Comparison of ENCODE assay signal across 8 mouse cellular contexts in the genomic region with DNA sequence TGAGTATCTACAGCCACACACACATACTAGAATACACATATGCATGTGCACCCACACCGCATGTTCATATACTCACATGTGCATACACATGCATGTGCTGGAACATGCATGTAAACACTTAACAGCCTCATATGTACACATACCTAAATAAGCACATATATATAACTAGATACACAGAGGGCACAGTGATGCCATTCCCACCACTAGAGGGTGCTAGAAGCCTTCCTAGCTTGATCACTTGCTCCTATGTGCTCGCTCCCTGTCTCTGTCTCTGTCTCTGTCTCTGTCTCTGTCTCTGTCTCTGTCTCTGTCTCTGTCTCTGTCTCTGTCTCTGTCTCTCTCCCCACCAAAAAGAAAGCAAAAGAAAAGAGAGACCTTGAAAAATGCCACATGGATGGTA. TPM values are rescaled to one million over a fixed set of nuclear protein-coding genes. Genes with fewer than 3 reads are reported as not detected.
DNase-seq lines count a peak whose midpoint lies in the region; ATAC-seq and TF ChIP-seq lines count a peak whose summit lies in the region.

No protein-coding gene starts in this region.

- TF ChIP-seq CTCF in hindbrain, postnatal 0 days (IDR thresholded peaks at IDR 0.05; ENCODE audit: low read depth), result peak; percentile 93

- peaks cover 27% of the 10 kb centered on the region for H3K4me1 ChIP-seq in hindbrain, embryonic 10.5 days (replicated peaks)
- H3K4me1 ChIP-seq in hindbrain, embryonic 16.5 days (ENCODE audit: control insufficient read depth, insufficient read depth, low read depth, low read length), result peaks cover 6% of the 10 kb centered on the region; the same call in 1 of the 2 replicates
- peaks cover 8% of the 10 kb centered on the region; the same call in 1 of the 2 replicates for H3K4me1 ChIP-seq in hindbrain, postnatal 0 days (ENCODE audit: insufficient read depth, low read length)
- peaks cover 23% of the 10 kb centered on the region for H3K4me1 ChIP-seq in limb, embryonic 14.5 days (ENCODE audit: control insufficient read depth, insufficient read depth, low read length)

- no peak for ATAC-seq in hindbrain, embryonic 16.5 days
- ATAC-seq in hindbrain, postnatal 0 days, result no peak
- ATAC-seq in limb, embryonic 14.5 days (ENCODE audit: low FRiP score, low read depth), result no peak
- ATAC-seq in monocyte, adult 5-6 weeks (replicated peaks; ENCODE audit: insufficient number of reproducible peaks, low FRiP score, low TSS enrichment, poor library complexity, severe bottlenecking), result no peak; the same call in 1 of the 2 replicates

- no peak for TF ChIP-seq POLR2A in limb, embryonic 14.5 days (IDR thresholded peaks at IDR 0.05; ENCODE audit: borderline replicate concordance, extremely low read depth, insufficient read depth, insufficient read length)

- H3K4me2 ChIP-seq in hindbrain, embryonic 16.5 days (ENCODE audit: low read length), result no peak overlapping the region
- no peak overlapping the region for H3K4me2 ChIP-seq in hindbrain, postnatal 0 days (ENCODE audit: low read depth, low read length)
- no peak overlapping the region for H3K4me2 ChIP-seq in limb, embryonic 14.5 days (replicated peaks; ENCODE audit: low read depth, low read length, severe bottlenecking)

- no peaks in the 10 kb centered on the region for H3K27me3 ChIP-seq in hindbrain, embryonic 10.5 days (ENCODE audit: insufficient read depth, poor library complexity, severe bottlenecking)
- no peaks in the 10 kb centered on the region; the same call in 1 of the 2 replicates for H3K27me3 ChIP-seq in hindbrain, embryonic 16.5 days (replicated peaks; ENCODE audit: control insufficient read depth, insufficient read depth, low read length)
- H3K27me3 ChIP-seq in hindbrain, postnatal 0 days (ENCODE audit: insufficient read depth, low read length), result no peaks in the 10 kb centered on the region
- no peaks in the 10 kb centered on the region; the same call in 1 of the 2 replicates for H3K27me3 ChIP-seq in limb, embryonic 14.5 days (ENCODE audit: control insufficient read depth, insufficient read depth, low read length)

- no peak overlapping the region for H3K9ac ChIP-seq in hindbrain, embryonic 16.5 days (ENCODE audit: low read depth, low read length)
- H3K9ac ChIP-seq in hindbrain, postnatal 0 days (replicated peaks; ENCODE audit: low read length), result no peak overlapping the region
- H3K9ac ChIP-seq in limb, embryonic 14.5 days (ENCODE audit: low read depth, low read length, severe bottlenecking), result no peak overlapping the region

- H3K9me3 ChIP-seq in hindbrain, embryonic 10.5 days, result no peaks in the 10 kb centered on the region
- H3K9me3 ChIP-seq in hindbrain, embryonic 16.5 days (ENCODE audit: control insufficient read depth, low read length), result no peaks in the 10 kb centered on the region
- H3K9me3 ChIP-seq in hindbrain, postnatal 0 days (ENCODE audit: low read length), result no peaks in the 10 kb centered on the region
- H3K9me3 ChIP-seq in limb, embryonic 14.5 days (ENCODE audit: control insufficient read depth, low read length), result no peaks in the 10 kb centered on the region

- no peaks in the 10 kb centered on the region for H3K36me3 ChIP-seq in hindbrain, embryonic 10.5 days
- no peaks in the 10 kb centered on the region for H3K36me3 ChIP-seq in hindbrain, embryonic 16.5 days (ENCODE audit: control insufficient read depth, insufficient read depth, low read length)
- H3K36me3 ChIP-seq in hindbrain, postnatal 0 days (ENCODE audit: insufficient read depth, low read length), result no peaks in the 10 kb centered on the region
- no peaks in the 10 kb centered on the region for H3K36me3 ChIP-seq in limb, embryonic 14.5 days (ENCODE audit: control insufficient read depth, insufficient read depth, low read length)

- H3K4me3 ChIP-seq in hindbrain, embryonic 10.5 days, result no peak overlapping the region
- no peak overlapping the region for H3K4me3 ChIP-seq in hindbrain, embryonic 16.5 days (ENCODE audit: low read length)
- no peak overlapping the region for H3K4me3 ChIP-seq in hindbrain, postnatal 0 days (ENCODE audit: low read length)
- no peak overlapping the region for H3K4me3 ChIP-seq in limb, embryonic 14.5 days (replicated peaks; ENCODE audit: low read length)

- 67% methylated on average over 2 of the region's 2 CpGs for WGBS in hindbrain, embryonic 10.5 days
- WGBS in hindbrain, embryonic 16.5 days, result 72% methylated on average over 2 of the region's 2 CpGs
- WGBS in hindbrain, postnatal 0 days, result 70% methylated on average over 2 of the region's 2 CpGs
- WGBS in limb, embryonic 14.5 days, result 63% methylated on average over 2 of the region's 2 CpGs

- no peak overlapping the region for H3K27ac ChIP-seq in hindbrain, embryonic 10.5 days
- H3K27ac ChIP-seq in hindbrain, embryonic 16.5 days (ENCODE audit: low read depth, low read length), result no peak overlapping the region
- H3K27ac ChIP-seq in hindbrain, postnatal 0 days, result no peak overlapping the region
- no peak overlapping the region for H3K27ac ChIP-seq in limb, embryonic 14.5 days (replicated peaks; ENCODE audit: low read depth, low read length)

- peak; percentile 34 for DNase-seq in hindbrain, embryonic 10.5 days (ENCODE audit: low spot score)
- DNase-seq in ES-CJ7 (ENCODE audit: low read depth, low spot score), result peak; percentile 70
- DNase-seq in brain, adult 2 months (ENCODE audit: low read depth, low spot score), result peak; percentile 78
- DNase-seq in hindbrain, postnatal 0 days (ENCODE audit: low spot score), result peak; percentile 86
- peak; percentile 89 for DNase-seq in limb, embryonic 14.5 days (ENCODE audit: low spot score)
- peak; percentile 67 for DNase-seq in right cerebral cortex, postnatal 14 days

RNA-seq across cellular contexts. Expression of gene Gna12, which starts 38.8 kb away (rescaled TPM):
- polyA plus RNA-seq in hindbrain, embryonic 10.5 days (2016; fragmentation: Nextera tagmentation; extraction: Ambion mirVana), result 9.9 and 11.3 TPM in 2 replicates
- polyA plus RNA-seq in hindbrain, embryonic 16.5 days (2015; fragmentation: Nextera tagmentation; extraction: Ambion mirVana), result 10.3 and 11.1 TPM in 2 replicates
- total RNA-seq in hindbrain, postnatal 0 days (2014; rRNA removed), result 201 and 208 TPM in 2 replicates
- 32.8 and 35.9 TPM in 2 replicates for polyA plus RNA-seq in hindbrain, postnatal 0 days (2015; fragmentation: Nextera tagmentation; extraction: Ambion mirVana)
- polyA plus RNA-seq in limb, embryonic 14.5 days (2012; rRNA removed), result 63.8 and 91.5 TPM in 2 replicates
- 46.7 and 55.5 TPM in 2 replicates for polyA plus RNA-seq in limb, embryonic 14.5 days (2014; fragmentation: Nextera tagmentation; extraction: Ambion mirVana)
- 10.1 to 11.7 TPM (median 10.6 TPM) in 3 replicates for total RNA-seq in monocyte, adult 5-6 weeks (2017)

Comparison
In these comparisons a context has a peak if more than half of its experiments do, and no peak if none do; other contexts are left out.
1. DNase-seq: peak in every context shown above with its lines; median percentile 89 in limb, embryonic 14.5 days; 86 in hindbrain, postnatal 0 days; 78 in brain, adult 2 months; 70 in ES-CJ7; 67 in right cerebral cortex, postnatal 14 days; 34 in hindbrain, embryonic 10.5 days.